Mouse (Mus musculus) E14TG2a.4 (cell line): Measurements from ENCODE around the gene Col4a4.

Experiments used
- CTCF ChIP-seq: conservative IDR thresholded peaks from 2 replicates; pipeline ENCODE4 v1.5.1; 2014; ENCODE audit warnings: low read length
- NANOG ChIP-seq: IDR thresholded peaks from 2 replicates; pipeline ENCODE4 v1.6.1; 2014; ENCODE audit warnings: borderline replicate concordance, low read length, mixed read lengths

- TF ChIP-seq CTCF = no peak
- no peak for TF ChIP-seq NANOG
Observed at GRCm38 (mm10) chr1:82454031-82454430, 132.6 kb downstream of the Col4a4 start.
